ENCODE assay signal across 10 mouse cellular contexts in genomic region chr5:49525242-49525612, GRCm38 (mm10). TPM values are rescaled to one million over a fixed set of nuclear protein-coding genes. Genes with fewer than 3 reads are reported as not detected.
A peak's percentile ranks its signal among the peaks of the same experiment; 100 is the strongest.
DNase-seq lines count a peak whose midpoint lies in the region; ATAC-seq and TF ChIP-seq lines count a peak whose summit lies in the region.
"Had no signal": no experiment of that assay in that cellular context is flagged by ENCODE, and none has a peak within 500 bp of the region (broad histone marks: within the 10 kb centered on the region; RNA-seq: fewer than 3 reads in every experiment).

No protein-coding gene starts in this region.

- no peak overlapping the region; the same call in 1 of the 2 replicates for H3K4me2 ChIP-seq in lung, embryonic 14.5 days
- H3K4me2 ChIP-seq in hindbrain, embryonic 15.5 days = peak overlapping the region; percentile 93
- H3K4me2 ChIP-seq in liver, embryonic 12.5 days = no peak overlapping the region

- peaks cover 4% of the 10 kb centered on the region; the same call in 1 of the 2 replicates for H3K4me1 ChIP-seq in lung, embryonic 14.5 days (ENCODE audit: insufficient read depth)
- H3K4me1 ChIP-seq in hindbrain, embryonic 15.5 days (replicated peaks) = no peaks in the 10 kb centered on the region
- no peaks in the 10 kb centered on the region for H3K4me1 ChIP-seq in liver, embryonic 12.5 days
- H3K4me1 ChIP-seq: megakaryocyte, embryonic 14.5 days had no signal

- no peaks in the 10 kb centered on the region for H3K9me3 ChIP-seq in lung, embryonic 14.5 days (ENCODE audit: low read depth, low read length)
- no peaks in the 10 kb centered on the region for H3K9me3 ChIP-seq in hindbrain, embryonic 15.5 days
- H3K9me3 ChIP-seq in liver, embryonic 12.5 days (replicated peaks) = no peaks in the 10 kb centered on the region

- no peaks in the 10 kb centered on the region for H3K36me3 ChIP-seq in lung, embryonic 14.5 days (ENCODE audit: insufficient read depth)
- H3K36me3 ChIP-seq in hindbrain, embryonic 15.5 days = no peaks in the 10 kb centered on the region
- H3K36me3 ChIP-seq in liver, embryonic 12.5 days = no peaks in the 10 kb centered on the region

- H3K27me3 ChIP-seq in lung, embryonic 14.5 days (ENCODE audit: insufficient read depth, low read length) = peaks cover 40% of the 10 kb centered on the region
- H3K27me3 ChIP-seq in hindbrain, embryonic 15.5 days = 0 out of 2 replicates have a peak, but pooled peaks cover 9% of the 10 kb centered on the region
- peaks cover 32% of the 10 kb centered on the region for H3K27me3 ChIP-seq in liver, embryonic 12.5 days (replicated peaks)
- H3K27me3 ChIP-seq: Patski had no signal

- no peak for TF ChIP-seq CTCF in lung, embryonic 14.5 days (IDR thresholded peaks at IDR 0.05; ENCODE audit: low read depth)

- 0 out of 2 replicates have a peak, but pooled peaks have one; percentile 20 for ATAC-seq in lung, embryonic 14.5 days (ENCODE audit: insufficient read depth)
- peak; percentile 6; the same call in 1 of the 2 replicates for ATAC-seq in hindbrain, embryonic 15.5 days (ENCODE audit: low FRiP score, low read depth)
- no peak for ATAC-seq in liver, embryonic 12.5 days

- no peak overlapping the region for H3K9ac ChIP-seq in lung, embryonic 14.5 days
- no peak overlapping the region; the same call in 1 of the 2 replicates for H3K9ac ChIP-seq in hindbrain, embryonic 15.5 days
- H3K9ac ChIP-seq in liver, embryonic 12.5 days = no peak overlapping the region

- no peak overlapping the region for H3K4me3 ChIP-seq in lung, embryonic 14.5 days (ENCODE audit: low read depth, low read length)
- H3K4me3 ChIP-seq in hindbrain, embryonic 15.5 days = peak overlapping the region; percentile 59
- H3K4me3 ChIP-seq in liver, embryonic 12.5 days = no peak overlapping the region
- H3K4me3 ChIP-seq: megakaryocyte, embryonic 14.5 days had no signal

- peak; percentile 18 for DNase-seq in lung, embryonic 14.5 days
- no peak for DNase-seq in lung, postnatal 25 days (ENCODE audit: low spot score)
- peak; percentile 58 to 71 for DNase-seq in cerebellum, postnatal 10 days
- DNase-seq in lung, postnatal 10 days = peak; percentile 8
- DNase-seq in thymus, postnatal 25 days = no peak
- DNase-seq in spleen, postnatal 14 days (ENCODE audit: low spot score in 2 of 2) = no peak

- WGBS in lung, embryonic 14.5 days = 55% methylated on average over 4 of the region's 4 CpGs
- 71% methylated on average over 4 of the region's 4 CpGs for WGBS in hindbrain, embryonic 15.5 days
- 60% methylated on average over 4 of the region's 4 CpGs for whole genome bisulfite sequencing in liver, embryonic 12.5 days (ENCODE audit: insufficient replicate concordance)

- H3K27ac ChIP-seq in lung, embryonic 14.5 days (ENCODE audit: low read depth) = no peak overlapping the region
- H3K27ac ChIP-seq in hindbrain, embryonic 15.5 days (replicated peaks) = no peak overlapping the region
- H3K27ac ChIP-seq in liver, embryonic 12.5 days = no peak overlapping the region

RNA-seq across cellular contexts. Expression of gene Kcnip4, which starts 0.5 kb away (rescaled TPM):
- polyA plus RNA-seq in lung, embryonic 14.5 days (2014; fragmentation: Nextera tagmentation; extraction: Ambion mirVana) = 0.68 and 1.1 TPM in 2 replicates
- polyA plus RNA-seq in hindbrain, embryonic 15.5 days (2015; fragmentation: Nextera tagmentation; extraction: Ambion mirVana) = 18.4 and 21.2 TPM in 2 replicates
- 0.22 and 0.25 TPM in 2 replicates for polyA plus RNA-seq in liver, embryonic 12.5 days (2016; fragmentation: Nextera tagmentation; extraction: Ambion mirVana)

Comparison
In these comparisons a context has a peak if more than half of its experiments do, and no peak if none do; other contexts are left out.
1. DNase-seq: peak in lung, embryonic 14.5 days (single experiment), cerebellum, postnatal 10 days (2 of 2) and lung, postnatal 10 days (single experiment); none in lung, postnatal 25 days (single experiment), thymus, postnatal 25 days (single experiment) and spleen, postnatal 14 days (0 of 2).